In genomic region chr11:18722770-18723169, GRCm38 (mm10) we compare ENCODE assay signal across 22 mouse cellular contexts.
DNase-seq lines count a peak whose midpoint lies in the region; ATAC-seq lines count a peak whose summit lies in the region.
"Had no signal": no experiment of that assay in that cellular context is flagged by ENCODE, and none has a peak within 500 bp of the region (broad histone marks: within the 10 kb centered on the region; RNA-seq: fewer than 3 reads in every experiment).

No protein-coding gene starts in this region.

- 61% methylated on average over 8 of the region's 8 CpGs for WGBS in hindbrain, embryonic 16.5 days
- 78% methylated on average over 8 of the region's 8 CpGs for WGBS in hindbrain, embryonic 12.5 days
- 63% methylated on average over 8 of the region's 8 CpGs for WGBS in neural tube, embryonic 13.5 days
- 50% methylated on average over 8 of the region's 8 CpGs for WGBS in neural tube, embryonic 15.5 days
- WGBS in heart, embryonic 11.5 days (ENCODE audit: insufficient replicate concordance) = 81% methylated on average over 8 of the region's 8 CpGs

- DNase-seq in neural tube, embryonic 10.5 days (ENCODE audit: extremely low spot score, low spot score) = no peak
- DNase-seq: adrenal gland, adult 2 months; adrenal gland, postnatal 14 days; cerebellum, adult 11-12 months; cerebellum, adult 8-10 months; cerebellum, postnatal 14 days; gastrocnemius, postnatal 25 days; heart, adult 18-20 months; heart, postnatal 14 days; heart, postnatal 4 days had no signal

- H3K9me3 ChIP-seq in hindbrain, embryonic 16.5 days (ENCODE audit: control insufficient read depth, low read length) = no peaks in the 10 kb centered on the region
- H3K9me3 ChIP-seq in hindbrain, embryonic 12.5 days (replicated peaks) = no peaks in the 10 kb centered on the region
- no peaks in the 10 kb centered on the region for H3K9me3 ChIP-seq in neural tube, embryonic 13.5 days
- H3K9me3 ChIP-seq in neural tube, embryonic 15.5 days (replicated peaks) = no peaks in the 10 kb centered on the region
- H3K9me3 ChIP-seq in heart, embryonic 11.5 days (replicated peaks; ENCODE audit: control insufficient read depth, low read length) = no peaks in the 10 kb centered on the region
- H3K9me3 ChIP-seq: forebrain, embryonic 10.5 days; forebrain, embryonic 15.5 days; heart, embryonic 13.5 days; hindbrain, embryonic 13.5 days had no signal

- H3K9ac ChIP-seq in hindbrain, embryonic 16.5 days (ENCODE audit: low read depth, low read length) = no peak overlapping the region
- H3K9ac ChIP-seq in hindbrain, embryonic 12.5 days = no peak overlapping the region
- no peak overlapping the region for H3K9ac ChIP-seq in neural tube, embryonic 13.5 days
- no peak overlapping the region for H3K9ac ChIP-seq in neural tube, embryonic 15.5 days (replicated peaks)
- no peak overlapping the region for H3K9ac ChIP-seq in heart, embryonic 11.5 days (ENCODE audit: low read depth, low read length)
- H3K9ac ChIP-seq: forebrain, embryonic 15.5 days; heart, embryonic 13.5 days; hindbrain, embryonic 13.5 days had no signal

- H3K36me3 ChIP-seq in hindbrain, embryonic 16.5 days (ENCODE audit: control insufficient read depth, insufficient read depth, low read length) = no peaks in the 10 kb centered on the region
- H3K36me3 ChIP-seq in hindbrain, embryonic 12.5 days = no peaks in the 10 kb centered on the region
- no peaks in the 10 kb centered on the region for H3K36me3 ChIP-seq in neural tube, embryonic 13.5 days
- no peaks in the 10 kb centered on the region for H3K36me3 ChIP-seq in neural tube, embryonic 15.5 days
- H3K36me3 ChIP-seq in heart, embryonic 11.5 days (ENCODE audit: control insufficient read depth, insufficient read depth, low read length) = no peaks in the 10 kb centered on the region
- H3K36me3 ChIP-seq: forebrain, embryonic 10.5 days; forebrain, embryonic 15.5 days; heart, embryonic 13.5 days; hindbrain, embryonic 13.5 days had no signal

- 0 out of 2 replicates have a peak overlapping the region, but pooled peaks have one; percentile 7 for H3K27ac ChIP-seq in hindbrain, embryonic 16.5 days (ENCODE audit: low read depth, low read length)
- no peak overlapping the region for H3K27ac ChIP-seq in hindbrain, embryonic 12.5 days
- peak overlapping the region; percentile 61 for H3K27ac ChIP-seq in neural tube, embryonic 13.5 days (replicated peaks)
- H3K27ac ChIP-seq in neural tube, embryonic 15.5 days (replicated peaks) = peak overlapping the region; percentile 60
- H3K27ac ChIP-seq in heart, embryonic 11.5 days (ENCODE audit: low read depth, low read length) = no peak overlapping the region
- H3K27ac ChIP-seq: forebrain, embryonic 10.5 days; forebrain, embryonic 15.5 days; heart, embryonic 13.5 days; hindbrain, embryonic 13.5 days had no signal

- H3K4me1 ChIP-seq in hindbrain, embryonic 16.5 days (ENCODE audit: control insufficient read depth, insufficient read depth, low read depth, low read length) = no peaks in the 10 kb centered on the region
- H3K4me1 ChIP-seq in hindbrain, embryonic 12.5 days = no peaks in the 10 kb centered on the region
- H3K4me1 ChIP-seq in neural tube, embryonic 13.5 days (replicated peaks) = 0 out of 2 replicates have a peak, but pooled peaks cover 8% of the 10 kb centered on the region
- H3K4me1 ChIP-seq in neural tube, embryonic 15.5 days = peaks cover 10% of the 10 kb centered on the region
- H3K4me1 ChIP-seq in heart, embryonic 11.5 days (ENCODE audit: control insufficient read depth, insufficient read depth, low read length) = no peaks in the 10 kb centered on the region
- H3K4me1 ChIP-seq: forebrain, embryonic 10.5 days; forebrain, embryonic 15.5 days; heart, embryonic 13.5 days; hindbrain, embryonic 13.5 days had no signal

- H3K4me2 ChIP-seq in hindbrain, embryonic 16.5 days (ENCODE audit: low read length) = no peak overlapping the region
- H3K4me2 ChIP-seq in hindbrain, embryonic 12.5 days (replicated peaks) = no peak overlapping the region
- no peak overlapping the region for H3K4me2 ChIP-seq in neural tube, embryonic 13.5 days
- no peak overlapping the region for H3K4me2 ChIP-seq in neural tube, embryonic 15.5 days
- H3K4me2 ChIP-seq in heart, embryonic 11.5 days = no peak overlapping the region
- H3K4me2 ChIP-seq: forebrain, embryonic 15.5 days; heart, embryonic 13.5 days; hindbrain, embryonic 13.5 days had no signal

- H3K27me3 ChIP-seq in hindbrain, embryonic 16.5 days (replicated peaks; ENCODE audit: control insufficient read depth, insufficient read depth, low read length) = no peaks in the 10 kb centered on the region
- no peaks in the 10 kb centered on the region for H3K27me3 ChIP-seq in hindbrain, embryonic 12.5 days
- H3K27me3 ChIP-seq in neural tube, embryonic 13.5 days = no peaks in the 10 kb centered on the region
- H3K27me3 ChIP-seq in neural tube, embryonic 15.5 days (replicated peaks) = no peaks in the 10 kb centered on the region
- no peaks in the 10 kb centered on the region for H3K27me3 ChIP-seq in heart, embryonic 11.5 days (ENCODE audit: control insufficient read depth, insufficient read depth, low read length)
- H3K27me3 ChIP-seq: forebrain, embryonic 15.5 days; heart, embryonic 13.5 days; hindbrain, embryonic 13.5 days had no signal

- no peak for ATAC-seq in hindbrain, embryonic 16.5 days
- no peak for ATAC-seq in hindbrain, embryonic 12.5 days (ENCODE audit: low FRiP score)
- ATAC-seq in neural tube, embryonic 13.5 days (ENCODE audit: low read depth) = no peak
- peak; percentile 80 for ATAC-seq in neural tube, embryonic 15.5 days (ENCODE audit: low FRiP score)
- no peak for ATAC-seq in heart, embryonic 11.5 days (replicated peaks; ENCODE audit: insufficient number of reproducible peaks, low FRiP score, low TSS enrichment)
- ATAC-seq: CD4-positive, CD25-positive, alpha-beta regulatory T cell, adult 4 months; forebrain, embryonic 15.5 days; inflammation-experienced regulatory T-cells, adult 6 months; intestine, embryonic 16.5 days had no signal

- no peak overlapping the region for H3K4me3 ChIP-seq in hindbrain, embryonic 16.5 days (ENCODE audit: low read length)
- H3K4me3 ChIP-seq in hindbrain, embryonic 12.5 days = no peak overlapping the region
- no peak overlapping the region for H3K4me3 ChIP-seq in neural tube, embryonic 13.5 days
- H3K4me3 ChIP-seq in neural tube, embryonic 15.5 days (replicated peaks) = no peak overlapping the region
- no peak overlapping the region for H3K4me3 ChIP-seq in heart, embryonic 11.5 days (ENCODE audit: low read depth, low read length)
- H3K4me3 ChIP-seq: forebrain, embryonic 10.5 days; forebrain, embryonic 15.5 days; heart, embryonic 13.5 days; hindbrain, embryonic 13.5 days had no signal

Comparison
In these comparisons a context has a peak if more than half of its experiments do, and no peak if none do; other contexts are left out.
1. H3K27ac ChIP-seq: peak in hindbrain, embryonic 16.5 days (single experiment), neural tube, embryonic 13.5 days (single experiment) and neural tube, embryonic 15.5 days (single experiment); none in hindbrain, embryonic 12.5 days (single experiment) and heart, embryonic 11.5 days (single experiment).